Mouse (Mus musculus) E14TG2a.4 (cell line): ENCODE measurements around the gene Cox16.

ENCODE experiments used
- CTCF ChIP-seq: conservative IDR thresholded peaks from 2 replicates; pipeline ENCODE4 v1.5.1; 2014; ENCODE audit warnings: low read length
- NANOG ChIP-seq: IDR thresholded peaks from 2 replicates; pipeline ENCODE4 v1.6.1; 2014; ENCODE audit warnings: borderline replicate concordance, low read length, mixed read lengths
- POU5F1 ChIP-seq: IDR thresholded peaks from 2 replicates; pipeline ENCODE4 v1.6.1; 2014; ENCODE audit warnings: low read length, borderline replicate concordance

- TF ChIP-seq CTCF: no peak
- no peak for TF ChIP-seq POU5F1
- TF ChIP-seq NANOG: no peak
These were observed 1.3 kb downstream of the Cox16 start for GRCm38 (mm10) chr12:81483656-81484055.
